Mouse (Mus musculus): ENCODE results near the gene Cdc20b.

DNA sequence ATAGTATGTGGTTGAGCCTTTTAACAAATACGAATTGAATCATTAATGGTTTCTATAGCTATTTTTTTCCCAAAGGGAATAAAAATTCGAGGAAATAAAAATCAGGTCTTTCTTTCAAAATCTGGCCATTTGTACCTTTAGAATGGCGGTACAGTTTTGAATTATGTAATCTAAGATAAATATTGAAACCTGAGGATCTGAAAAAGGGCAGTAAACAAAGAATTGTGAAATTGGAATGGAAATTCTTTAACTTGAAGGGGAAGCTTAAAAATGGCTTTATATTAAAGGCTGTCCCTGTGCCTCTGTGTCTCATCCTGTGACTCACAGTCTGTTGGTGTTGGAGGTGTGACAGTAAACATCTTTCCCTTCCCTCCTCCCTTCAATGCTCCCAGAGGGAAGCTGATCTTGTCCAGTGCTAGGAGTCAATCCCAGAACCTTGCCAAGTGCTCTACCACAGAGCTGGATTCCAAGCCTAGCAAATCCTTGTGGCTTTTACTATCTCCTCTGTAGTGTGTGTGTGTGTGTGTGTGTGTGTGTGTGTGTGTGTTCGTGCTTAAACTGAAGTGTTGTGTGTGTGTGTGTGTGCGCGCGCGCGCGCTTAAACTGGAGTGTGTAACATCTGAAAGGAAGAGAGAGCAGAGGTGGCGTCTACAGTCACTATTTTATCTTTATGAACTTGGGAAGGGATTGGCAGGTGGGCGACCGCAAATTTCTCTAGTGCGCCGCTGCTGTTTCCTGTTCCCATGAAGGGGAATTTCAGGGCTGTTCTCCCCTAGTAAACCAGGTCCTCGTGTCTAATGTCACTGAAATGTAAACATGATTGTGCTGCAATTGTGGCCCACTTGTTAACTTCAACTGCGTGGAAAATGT is 11.4 kb upstream of the Cdc20b start:
- TF ChIP-seq CTCF (IDR thresholded peaks at IDR 0.05; ENCODE audit: borderline replicate concordance, control insufficient read depth, extremely low read depth, insufficient read depth, low read length, poor library complexity) (no peak), POLR2A (IDR thresholded peaks at IDR 0.05; ENCODE audit: control insufficient read depth, extremely low read depth, insufficient read depth, low read length, poor library complexity) (no peak)

Measured in thymus, adult 2 months (tissue).